Mouse (Mus musculus) v-Abl transformed pro-B cells (cell line): ENCODE data around the gene 1600014C23Rik.

ENCODE experiments used
- in situ Hi-C, 2 experiments: fragments of 400-800 bp; cut with MboI; formaldehyde crosslinking; loops; one replicate each; pipeline ENCODE4 v1.15.1; 2025; ENCODE audit not compliant: unreplicated experiment in 2 of 2

Gene 1600014C23Rik

GRCm38 (mm10) chr17:45731172-45731864, 2.3 kb downstream of the 1600014C23Rik start:
- in situ Hi-C loops: loop anchor here (5.0 to 25.0 kb wide), 7 partner anchors 401 to 1181 kb away; partner anchors contain the start of genes Dlk2 (in 1 of the 2), Prph2 (in 1 of the 2) and Tjap1 (in 1 of the 2)

DNA sequence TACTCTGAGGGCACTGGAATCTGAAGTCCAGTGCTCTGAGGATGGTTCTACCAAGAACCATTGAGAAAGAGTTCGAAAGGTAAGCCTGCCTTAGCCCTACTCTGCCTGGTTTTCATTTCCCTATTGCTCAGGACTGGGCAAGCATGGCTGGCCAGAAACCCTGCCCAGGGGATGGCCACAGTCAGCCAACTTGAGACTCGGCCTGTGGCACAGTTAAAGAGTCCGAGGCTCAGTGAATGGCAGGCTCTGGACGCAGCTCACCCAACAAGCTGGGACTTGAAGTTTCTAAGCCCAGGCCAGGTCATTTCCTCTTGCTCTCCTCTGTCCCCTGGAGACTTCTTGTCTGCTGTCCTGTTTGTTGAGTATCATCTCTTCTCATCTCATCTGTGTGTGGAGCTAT, 2.9 kb downstream of the 1600014C23Rik start:
- in situ Hi-C loops: loop anchor here (5.0 to 25.0 kb wide), 7 partner anchors 402 to 1182 kb away; partner anchors contain the start of genes Dlk2 (in 1 of the 2), Prph2 (in 1 of the 2) and Tjap1 (in 1 of the 2)

DNA sequence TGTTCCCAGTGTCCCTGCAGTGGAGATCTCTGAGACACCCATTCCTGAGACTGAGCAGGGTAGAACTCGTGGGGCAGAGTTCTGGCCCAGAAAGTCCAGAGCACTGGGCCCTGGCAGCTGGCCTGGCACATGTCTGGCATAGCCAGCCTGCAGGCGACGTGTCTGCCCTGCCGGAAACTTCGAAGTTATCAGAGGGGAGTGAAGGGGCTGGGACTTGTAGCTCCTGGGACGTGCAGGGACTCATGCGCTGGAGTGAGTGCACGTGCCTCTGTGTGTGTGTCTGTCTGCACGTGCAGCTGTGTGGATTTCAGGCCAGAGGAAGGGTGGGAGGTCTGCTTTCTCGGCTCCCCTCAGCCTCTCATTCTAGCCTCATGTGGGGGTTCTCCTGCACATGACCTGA, 4.3 kb downstream of the 1600014C23Rik start:
- in situ Hi-C loops: loop anchor here in 1 of 2 experiments (25.0 kb wide), 3 partner anchors 558 to 1183 kb away; partner anchors contain the start of genes Dlk2, Prph2 and Tjap1

DNA sequence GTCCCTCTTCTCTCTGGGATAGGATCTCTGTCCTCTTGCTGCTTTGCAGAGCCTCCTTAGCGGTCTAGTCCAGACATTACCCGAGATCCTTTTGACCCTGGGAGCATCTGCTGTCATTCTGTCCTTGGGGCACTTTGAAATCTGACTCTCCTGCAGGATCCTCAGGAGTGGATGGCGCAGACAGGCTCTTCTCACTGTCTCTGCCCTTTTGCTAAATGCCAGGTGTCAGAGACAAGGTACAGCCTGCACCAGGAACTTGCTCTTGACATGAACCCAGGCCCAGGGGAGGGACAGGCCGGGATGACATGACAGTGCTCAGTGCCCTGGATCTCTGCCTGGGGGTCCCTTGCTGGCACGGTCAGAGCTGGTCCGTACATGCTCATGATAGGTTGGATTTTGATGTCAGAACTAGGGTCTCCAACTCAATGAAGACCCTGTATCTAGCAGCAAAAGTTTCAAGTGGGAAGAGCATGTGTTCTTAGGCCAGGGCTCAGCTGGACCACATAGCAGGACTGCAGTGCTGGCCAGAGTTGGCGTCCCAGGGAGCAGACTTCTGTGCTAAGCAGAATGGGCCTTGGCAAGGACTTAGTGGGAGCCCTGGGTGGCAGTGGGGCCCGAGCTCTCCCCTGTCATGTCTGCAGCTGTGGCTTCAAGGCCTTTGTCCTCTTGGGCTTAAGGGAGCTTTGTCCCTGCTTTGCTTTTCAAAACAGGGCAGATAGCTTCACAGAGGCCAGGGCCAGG, 5.5 kb downstream of the 1600014C23Rik start:
- in situ Hi-C loops: loop anchor here in 1 of 2 experiments (25.0 kb wide), 3 partner anchors 559 to 1184 kb away; partner anchors contain the start of genes Dlk2, Prph2 and Tjap1

- in situ Hi-C loops: loop anchor here in 1 of 2 experiments (25.0 kb wide), 3 partner anchors 560 to 1185 kb away; partner anchors contain the start of genes Dlk2, Prph2 and Tjap1
Observed at GRCm38 (mm10) chr17:45727481-45727880, 6.2 kb downstream of the 1600014C23Rik start.

- in situ Hi-C loops: loop anchor here in 1 of 2 experiments (25.0 kb wide), 3 partner anchors 561 to 1186 kb away; partner anchors contain the start of genes Dlk2, Prph2 and Tjap1
Observed at GRCm38 (mm10) chr17:45726249-45726648, 7.4 kb downstream of the 1600014C23Rik start.

- in situ Hi-C loops: no loop called here
Observed at GRCm38 (mm10) chr17:45724574-45724921, 9.1 kb downstream of the 1600014C23Rik start.

DNA sequence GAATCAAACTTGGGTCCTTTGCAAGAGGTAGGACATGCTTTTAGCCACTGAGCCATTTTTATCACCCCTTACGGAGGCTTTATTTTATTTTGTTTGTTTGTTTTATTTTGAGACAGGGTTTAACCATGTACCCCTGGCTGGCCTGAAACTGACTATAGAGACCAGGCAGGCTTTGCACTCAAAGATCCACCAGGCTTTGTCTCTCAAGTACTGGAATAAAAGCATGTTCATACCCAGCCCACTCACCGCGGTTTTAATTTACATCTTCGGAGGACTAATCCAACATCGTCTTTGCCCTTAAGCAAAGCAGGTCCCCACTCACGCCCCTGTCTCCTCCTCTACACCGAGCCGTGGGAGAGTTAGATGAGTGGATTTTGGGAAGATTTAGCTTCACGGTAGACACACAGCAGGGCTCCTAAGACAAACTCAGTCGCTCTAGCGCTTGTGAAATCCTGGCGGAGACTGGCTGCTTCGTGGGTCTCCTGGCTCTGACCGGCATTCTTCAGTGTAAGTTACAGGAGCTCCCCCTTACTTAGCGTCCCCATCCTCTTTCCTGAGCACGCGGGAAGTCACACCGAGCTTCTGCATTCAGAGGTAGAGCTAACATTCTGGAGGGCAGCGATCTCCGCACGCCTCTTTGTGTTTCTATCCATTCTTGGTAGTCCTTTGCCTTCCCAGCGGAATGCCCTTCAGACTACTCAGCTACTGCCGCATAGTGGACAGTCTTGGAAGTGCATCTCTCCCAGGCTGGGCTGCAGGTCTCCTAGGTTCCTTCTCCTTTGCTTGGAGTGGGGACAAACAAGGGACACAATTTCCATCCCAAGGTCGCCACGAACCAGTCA, 9.7 kb downstream of the 1600014C23Rik start:
- in situ Hi-C loops: no loop called here

DNA sequence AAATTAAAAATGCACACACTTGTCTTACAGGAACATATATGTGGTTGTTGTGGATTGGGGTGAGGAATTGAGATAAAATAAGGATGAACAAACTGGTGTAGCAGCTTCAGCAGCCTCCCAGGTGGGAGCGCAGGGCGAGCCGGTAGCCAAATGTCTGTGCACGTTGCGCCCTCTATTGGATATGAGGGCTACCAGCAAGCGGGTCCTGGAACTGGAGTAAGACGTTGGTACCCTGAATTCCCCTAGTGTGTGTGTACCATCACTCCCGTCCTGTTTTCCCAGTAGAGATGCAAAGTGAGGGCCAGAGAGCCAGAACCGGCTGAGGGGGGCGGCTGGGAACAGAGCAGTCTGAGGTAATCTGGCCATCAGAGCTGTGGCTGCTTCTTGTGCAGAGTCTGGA, 15.3 kb downstream of the 1600014C23Rik start:
- in situ Hi-C loops: loop anchor here (5.0 kb wide), 4 partner anchors 41 to 241 kb away; partner anchors contain the start of gene Spats1 (in 1 of the 2)

DNA sequence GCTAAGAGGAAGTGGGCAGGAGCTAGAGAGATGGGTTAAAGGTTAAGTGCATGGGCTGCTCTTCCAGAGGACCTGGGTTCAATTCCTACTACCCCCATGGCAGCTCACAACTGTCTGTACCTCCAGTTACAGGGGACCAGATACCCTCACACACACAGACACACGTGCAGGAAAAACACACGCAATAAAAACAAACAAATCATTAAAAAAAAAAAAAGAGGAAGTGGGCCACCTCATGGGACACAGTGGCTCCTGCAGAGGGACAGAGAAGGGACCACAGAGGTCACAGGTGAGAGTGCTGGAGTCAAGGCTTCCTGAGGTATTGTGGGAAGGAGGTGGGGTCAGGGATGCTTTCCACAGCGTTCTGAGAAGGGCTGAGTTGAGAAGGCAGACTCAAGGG, 22.1 kb downstream of the 1600014C23Rik start:
- in situ Hi-C loops: no loop called here

DNA sequence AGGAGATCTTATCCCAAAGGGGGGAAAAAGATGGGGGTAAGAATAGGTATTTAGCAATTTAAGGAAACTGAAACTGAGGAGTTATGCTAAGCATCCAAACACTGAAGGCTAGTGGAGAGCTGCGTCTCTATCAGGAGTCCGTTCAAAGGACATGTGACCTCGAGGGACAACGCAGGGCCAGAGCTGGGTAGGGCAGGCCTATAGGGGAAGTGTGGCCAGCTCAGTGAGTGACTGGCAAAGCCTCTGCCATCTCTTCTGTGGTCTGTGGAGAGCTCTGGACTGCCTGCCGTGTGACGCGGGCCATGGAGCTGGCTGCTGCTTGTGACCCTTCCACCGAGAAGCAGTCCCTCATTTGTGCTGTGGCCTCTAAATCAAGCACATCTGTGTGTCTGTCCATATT, 23.2 kb downstream of the 1600014C23Rik start:
- in situ Hi-C loops: no loop called here

DNA sequence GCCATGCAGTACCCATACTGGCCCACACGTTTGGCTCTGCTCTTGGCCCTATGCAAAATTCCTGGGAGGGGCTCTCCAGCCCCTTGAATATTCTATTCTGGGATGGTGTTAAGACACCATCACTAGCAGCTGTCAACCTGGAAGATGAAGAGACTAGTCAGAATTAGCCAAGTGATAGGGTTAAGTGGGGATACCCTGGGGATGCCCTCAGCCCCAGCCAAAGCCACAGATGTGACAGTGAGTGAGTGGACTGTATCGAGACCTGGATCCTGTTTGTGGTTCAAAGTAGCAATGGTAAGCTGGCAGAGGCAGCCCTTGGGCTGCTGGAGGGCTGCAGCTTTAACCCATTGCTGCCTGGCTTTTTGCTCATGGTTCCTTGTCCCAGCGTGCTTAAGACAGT, 23.8 kb downstream of the 1600014C23Rik start:
- in situ Hi-C loops: no loop called here

DNA sequence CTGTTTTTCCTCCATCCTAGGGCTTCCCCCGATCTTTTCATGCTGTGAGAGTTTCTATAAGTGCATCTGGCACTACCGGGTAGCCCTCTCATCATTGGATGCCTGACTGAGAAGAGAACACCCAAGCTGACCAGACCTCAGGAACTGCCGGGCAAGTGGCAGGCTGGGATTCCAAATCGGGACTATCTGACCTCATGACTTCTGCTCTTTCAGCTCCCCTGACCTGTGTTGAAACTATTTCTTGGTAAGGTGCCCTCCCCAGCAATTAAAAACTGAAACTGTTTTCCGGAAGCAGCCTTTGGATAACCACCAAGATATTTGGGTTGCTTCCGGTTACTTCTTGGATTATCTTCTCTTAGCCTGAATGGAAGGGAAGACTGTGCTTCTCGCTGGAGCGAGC, 25.5 kb downstream of the 1600014C23Rik start:
- in situ Hi-C loops: no loop called here

- in situ Hi-C loops: no loop called here
Observed at GRCm38 (mm10) chr17:45707376-45707775, 26.3 kb downstream of the 1600014C23Rik start.

DNA sequence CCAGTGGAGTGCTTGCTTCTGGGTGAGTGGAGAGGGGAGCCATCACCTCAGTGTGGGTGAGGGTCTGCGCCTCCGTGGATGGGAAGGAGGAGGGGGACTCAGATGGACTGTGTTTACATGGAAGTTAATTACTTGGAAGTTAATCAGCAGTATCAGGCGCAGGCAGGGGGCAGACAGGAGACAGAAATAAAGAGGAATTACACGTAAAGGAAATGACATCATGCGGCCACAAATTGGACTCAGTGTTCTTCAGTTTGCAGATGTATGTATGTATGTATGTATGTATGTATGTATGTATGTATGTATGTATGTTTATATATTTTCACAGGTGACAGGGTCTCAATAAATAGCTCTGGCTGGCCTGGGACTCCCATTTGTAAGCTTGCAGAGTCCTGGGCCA, 26.8 kb downstream of the 1600014C23Rik start:
- in situ Hi-C loops: no loop called here

DNA sequence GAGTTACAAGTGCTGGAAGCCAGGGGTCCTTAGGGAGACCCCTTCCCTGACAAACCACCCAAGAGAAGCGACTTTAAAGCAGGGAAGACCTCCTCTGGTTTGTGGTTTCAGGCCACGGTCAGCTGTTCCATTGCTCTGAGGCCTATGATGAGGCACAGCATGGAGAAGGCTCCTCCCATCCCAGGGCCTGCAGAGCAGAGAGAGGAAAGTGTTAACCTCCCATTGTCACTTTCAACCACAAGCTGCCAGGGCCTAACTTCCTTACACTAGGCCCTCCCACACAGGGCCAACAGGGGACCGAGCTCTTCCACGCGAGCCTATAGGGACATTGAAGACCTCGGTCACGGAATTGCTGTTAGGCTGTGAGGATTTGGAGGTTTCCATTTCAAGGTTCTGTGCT, 30.5 kb downstream of the 1600014C23Rik start:
- in situ Hi-C loops: no loop called here

GRCm38 (mm10) chr17:45702254-45702653, 31.4 kb downstream of the 1600014C23Rik start:
- in situ Hi-C loops: no loop called here

GRCm38 (mm10) chr17:45701236-45701591, 32.4 kb downstream of the 1600014C23Rik start:
- in situ Hi-C loops: no loop called here

DNA sequence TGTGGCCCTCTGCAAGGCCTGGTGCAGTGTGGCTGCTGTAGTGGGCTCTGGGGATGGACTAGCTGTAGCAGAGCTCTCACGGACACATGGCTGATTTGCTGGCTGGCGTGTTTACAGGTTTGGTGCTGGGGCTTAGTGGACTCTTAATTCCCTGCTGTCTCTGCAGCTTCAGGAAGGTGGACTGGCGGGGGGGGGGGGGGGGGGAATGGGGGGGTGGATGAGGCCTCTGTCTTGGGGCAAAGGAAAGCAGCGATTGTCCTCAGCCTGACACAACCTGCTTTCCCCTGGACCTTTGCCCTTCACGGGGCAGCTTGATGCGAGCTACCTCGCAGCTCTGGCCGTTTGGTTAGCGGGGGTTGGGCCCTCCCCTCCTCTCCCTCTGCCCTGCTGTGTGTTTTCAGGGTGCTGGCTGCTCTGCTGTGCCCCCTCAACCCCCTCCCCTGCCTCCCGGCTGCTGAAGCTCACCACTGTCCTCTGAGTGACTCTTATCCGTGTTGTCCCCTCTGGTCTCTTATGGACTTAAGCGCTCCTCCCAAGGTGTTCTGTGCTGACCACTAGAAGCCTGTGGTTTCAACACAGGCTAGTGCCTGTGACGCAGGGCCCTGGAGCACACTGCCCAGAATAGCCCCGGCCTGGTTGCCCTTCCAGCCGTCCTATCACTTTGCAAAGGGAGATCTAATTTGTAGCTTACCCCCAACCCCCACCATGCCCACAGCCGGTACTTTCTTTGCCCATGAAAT, 33.0 kb downstream of the 1600014C23Rik start:
- in situ Hi-C loops: no loop called here
